Mouse (Mus musculus) embryonic fibroblast, embryonic 13.5 days (primary cell): ENCODE data around the gene Golm1.

Experiments
- CTCF ChIP-seq: IDR thresholded peaks from 2 replicates; pipeline ENCODE4 v1.5.1; 2011; ENCODE audit warnings: mild to moderate bottlenecking, control low read depth, low read length, moderate library complexity, borderline replicate concordance; ENCODE audit not compliant: insufficient read depth
- POLR2A ChIP-seq: IDR thresholded peaks from 2 replicates; pipeline ENCODE4 v1.6.1; 2011; ENCODE audit warnings: low read depth, mild to moderate bottlenecking, control low read depth, low read length, moderate library complexity

DNA sequence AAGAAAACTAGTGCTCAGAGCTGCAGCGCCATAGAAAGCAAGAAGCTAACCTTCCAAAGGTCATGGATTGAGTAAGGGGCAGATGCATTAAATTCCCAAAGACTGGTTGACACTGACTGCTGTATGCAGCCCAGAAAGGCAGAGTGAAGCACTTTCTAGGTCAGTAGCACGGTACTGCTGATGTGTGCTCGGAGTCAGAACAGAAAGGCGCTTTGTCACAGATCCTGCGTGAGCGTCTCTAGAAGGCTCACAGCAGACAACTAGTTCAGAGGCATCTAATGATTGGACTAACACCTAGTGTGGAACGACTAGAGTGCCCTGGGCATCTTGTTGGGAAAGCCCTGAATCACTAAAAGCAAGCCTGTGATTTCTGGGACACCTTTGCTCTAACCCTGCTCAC lies 37.8 kb downstream of the Golm1 start:
- TF ChIP-seq CTCF (no peak), POLR2A (no peak)
